Mouse (Mus musculus): ENCODE measurements around the gene Yif1a. TPM values are rescaled to one million over a fixed set of nuclear protein-coding genes. Genes with fewer than 3 reads are reported as not detected.

Gene Yif1a
- polyA plus RNA-seq, 1 experiment from 2014 or later: 62.4 TPM

- peaks cover 23% of the 10 kb centered on the region for H3K36me3 ChIP-seq (ENCODE audit: poor library complexity, severe bottlenecking)
- peak overlapping the region; percentile 88 for H3K4me3 ChIP-seq
- peak overlapping the region; percentile 90 for H3K27ac ChIP-seq
- no peaks in the 10 kb centered on the region for H3K9me3 ChIP-seq (replicated peaks)
- H3K9ac ChIP-seq: peak overlapping the region; percentile 92
- H3K4me2 ChIP-seq: peak overlapping the region; percentile 83
- ATAC-seq: peak; percentile 94
- H3K27me3 ChIP-seq: no peaks in the 10 kb centered on the region
- under 1% methylated on average over 75 of the region's 83 CpGs for WGBS
- peaks cover 25% of the 10 kb centered on the region for H3K4me1 ChIP-seq
These were observed 29.4 kb downstream of the Yif1a start for GRCm38 (mm10) chr19:5117494-5118383.

GRCm38 (mm10) chr19:5118384-5118698, 30.0 kb downstream of the Yif1a start, which contains the start of gene Klc2:
Klc2 (minus strand) TSS chr19:5118560.
- peak within 1 kb of the TSS; percentile 83 for H3K4me2 ChIP-seq
- H3K27ac ChIP-seq: peak within 1 kb of the TSS; percentile 90
- H3K9me3 ChIP-seq (replicated peaks): no peaks in the 10 kb centered on the region
- H3K4me1 ChIP-seq: peaks cover 25% of the 10 kb centered on the region
- peaks cover 19% of the 10 kb centered on the region for H3K36me3 ChIP-seq (ENCODE audit: poor library complexity, severe bottlenecking)
- peak; percentile 15; the same call in 1 of the 2 replicates for ATAC-seq
- H3K27me3 ChIP-seq: no peaks in the 10 kb centered on the region
- peak within 1 kb of the TSS; percentile 92 for H3K9ac ChIP-seq
- H3K4me3 ChIP-seq: peak within 1 kb of the TSS; percentile 88
- WGBS: under 1% methylated on average over 18 of the region's 18 CpGs

- 69% methylated on average over 10 of the region's 10 CpGs for WGBS
- no peak for ATAC-seq
- H3K4me2 ChIP-seq: no peak overlapping the region
These were observed 34.2 kb downstream of the Yif1a start for GRCm38 (mm10) chr19:5122492-5122891.

DNA sequence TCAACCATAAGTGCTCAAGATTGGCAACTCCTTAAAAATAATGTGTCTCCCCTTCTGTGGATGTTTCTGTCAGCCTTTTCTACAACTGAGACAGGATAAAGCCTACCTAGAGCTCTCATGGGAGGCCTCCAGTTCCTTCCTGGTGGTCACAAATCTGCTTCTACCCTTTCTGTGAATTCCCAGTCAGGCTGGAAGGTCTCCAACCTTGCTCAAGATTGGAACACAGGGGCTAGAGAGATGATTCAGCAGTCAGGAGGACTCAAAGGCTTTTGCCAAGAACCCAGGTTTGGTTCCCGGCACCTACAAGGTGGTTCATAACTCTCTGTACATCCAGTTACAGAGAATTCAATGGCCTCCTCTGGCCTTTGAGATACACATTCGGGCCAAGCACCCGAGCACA, 34.9 kb downstream of the Yif1a start:
- H3K4me1 ChIP-seq: peaks cover 9% of the 10 kb centered on the region
- ATAC-seq: no peak
- no peaks in the 10 kb centered on the region for H3K27me3 ChIP-seq
- H3K27ac ChIP-seq: no peak overlapping the region
- H3K4me2 ChIP-seq: no peak overlapping the region
- H3K9ac ChIP-seq: no peak overlapping the region
- WGBS: 93% methylated on average over 3 of the region's 3 CpGs
- no peak overlapping the region for H3K4me3 ChIP-seq
- H3K9me3 ChIP-seq (replicated peaks): no peaks in the 10 kb centered on the region
- no peaks in the 10 kb centered on the region for H3K36me3 ChIP-seq (ENCODE audit: poor library complexity, severe bottlenecking)

More at GRCm38 (mm10) chr19:5122492-5122891, 34.2 kb downstream of the Yif1a start:
- Histone ChIP-seq H3K36me3 (ENCODE audit: poor library complexity, severe bottlenecking) (no peaks in the 10 kb centered on the region), H3K27ac (no peak overlapping the region), H3K27me3 (no peaks in the 10 kb centered on the region), H3K9ac (no peak overlapping the region), H3K9me3 (replicated peaks) (no peaks in the 10 kb centered on the region), H3K4me1 (peaks cover 10% of the 10 kb centered on the region), H3K4me3 (no peak overlapping the region)

- Histone ChIP-seq H3K4me1 (peaks cover 2% of the 10 kb centered on the region), H3K27ac (no peak overlapping the region), H3K9me3 (replicated peaks) (no peaks in the 10 kb centered on the region), H3K36me3 (ENCODE audit: poor library complexity, severe bottlenecking) (no peaks in the 10 kb centered on the region), H3K27me3 (no peaks in the 10 kb centered on the region), H3K9ac (no peak overlapping the region), H3K4me3 (no peak overlapping the region), H3K4me2 (no peak overlapping the region)
- 69% methylated on average over 7 of the region's 7 CpGs for WGBS
- no peak for ATAC-seq
These were observed 35.8 kb downstream of the Yif1a start for GRCm38 (mm10) chr19:5124055-5124614.

- H3K4me2 ChIP-seq: no peak overlapping the region
- no peaks in the 10 kb centered on the region for H3K9me3 ChIP-seq (replicated peaks)
- H3K36me3 ChIP-seq (ENCODE audit: poor library complexity, severe bottlenecking): peaks cover 16% of the 10 kb centered on the region
- no peak overlapping the region for H3K27ac ChIP-seq
- H3K4me1 ChIP-seq: no peaks in the 10 kb centered on the region
- no peak overlapping the region for H3K9ac ChIP-seq
- H3K27me3 ChIP-seq: no peaks in the 10 kb centered on the region
- WGBS: 48% methylated on average over 1 of the region's 1 CpGs
- H3K4me3 ChIP-seq: no peak overlapping the region
- no peak for ATAC-seq
These were observed 41.4 kb downstream of the Yif1a start for GRCm38 (mm10) chr19:5129770-5130169.

DNA sequence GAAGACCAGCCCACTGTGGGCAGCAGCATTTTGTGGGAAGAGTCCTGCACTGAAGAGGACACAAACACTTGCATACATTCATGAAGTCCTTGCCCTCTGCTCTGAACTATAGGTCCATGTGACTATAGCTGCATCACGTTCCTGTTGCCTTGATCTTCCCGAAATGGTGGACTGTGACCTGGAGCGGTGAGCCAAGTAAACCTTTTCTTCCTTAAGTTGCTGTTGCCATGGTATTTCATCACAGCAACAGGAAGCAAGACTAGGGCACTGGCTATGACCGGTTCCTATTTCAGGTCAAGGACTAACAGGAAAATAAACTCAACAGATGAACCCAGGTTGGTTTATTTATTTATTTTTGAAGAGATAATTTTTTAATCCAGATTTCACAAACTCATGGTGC, 42.9 kb downstream of the Yif1a start:
- Histone ChIP-seq H3K27me3 (no peaks in the 10 kb centered on the region), H3K9ac (no peak overlapping the region), H3K9me3 (replicated peaks) (no peaks in the 10 kb centered on the region), H3K4me3 (no peak overlapping the region), H3K36me3 (ENCODE audit: poor library complexity, severe bottlenecking) (peaks cover 28% of the 10 kb centered on the region), H3K27ac (no peak overlapping the region), H3K4me2 (no peak overlapping the region), H3K4me1 (no peaks in the 10 kb centered on the region)
- WGBS: 81% methylated on average over 4 of the region's 4 CpGs
- no peak for ATAC-seq

DNA sequence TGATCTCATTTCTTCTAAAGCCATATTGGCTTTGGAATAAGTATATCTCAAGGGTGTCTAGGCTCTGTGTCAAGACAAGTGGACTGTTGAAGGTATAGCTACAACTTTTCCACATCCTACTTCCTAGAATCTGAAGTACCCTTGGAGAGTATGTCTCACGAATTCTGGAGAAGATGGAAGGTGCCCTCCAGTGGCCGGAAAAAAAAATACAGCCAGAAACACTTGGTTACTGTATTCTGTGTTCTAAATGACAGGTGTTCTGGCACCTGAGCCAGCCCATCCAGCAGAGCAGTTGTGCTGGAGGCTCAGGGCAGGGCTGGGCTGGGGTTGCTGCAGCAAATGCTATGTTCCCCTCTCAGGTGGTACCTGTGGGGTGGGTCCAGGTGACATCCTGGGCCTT, 51.3 kb downstream of the Yif1a start:
- Histone ChIP-seq H3K4me2 (no peak overlapping the region), H3K4me1 (no peaks in the 10 kb centered on the region), H3K4me3 (no peak overlapping the region), H3K9ac (no peak overlapping the region), H3K9me3 (replicated peaks) (no peaks in the 10 kb centered on the region), H3K27me3 (no peaks in the 10 kb centered on the region), H3K27ac (no peak overlapping the region), H3K36me3 (ENCODE audit: poor library complexity, severe bottlenecking) (peaks cover 53% of the 10 kb centered on the region)
- ATAC-seq: peak; percentile 10; the same call in 1 of the 2 replicates
- 0% methylated on average over 2 of the region's 2 CpGs for WGBS

Other genes with a start within 250 kb of the Yif1a start
- 42.0 and 47.0 TPM in 2 replicates for gene Ccs, start 249.2 kb upstream of the Yif1a start, polyA plus RNA-seq (2015; fragmentation: Nextera tagmentation; extraction: Ambion mirVana)
- 0.23 and 0.39 TPM in 2 replicates for gene Ccdc87, start 249.2 kb upstream of the Yif1a start, polyA plus RNA-seq (2015; fragmentation: Nextera tagmentation; extraction: Ambion mirVana)
- gene Ctsf, start 233.4 kb upstream of the Yif1a start, polyA plus RNA-seq (2015; fragmentation: Nextera tagmentation; extraction: Ambion mirVana): 31.3 and 34.5 TPM in 2 replicates
- gene Actn3, start 210.6 kb upstream of the Yif1a start, polyA plus RNA-seq (2015; fragmentation: Nextera tagmentation; extraction: Ambion mirVana): 0.64 and 0.97 TPM in 2 replicates
- 17.1 and 20.1 TPM in 2 replicates for gene Zdhhc24, start 209.9 kb upstream of the Yif1a start, polyA plus RNA-seq (2015; fragmentation: Nextera tagmentation; extraction: Ambion mirVana)
- 8.9 and 10.8 TPM in 2 replicates for gene Bbs1, start 181.9 kb upstream of the Yif1a start, polyA plus RNA-seq (2015; fragmentation: Nextera tagmentation; extraction: Ambion mirVana)
- 118 and 132 TPM in 2 replicates for gene Dpp3, start 160.3 kb upstream of the Yif1a start, polyA plus RNA-seq (2015; fragmentation: Nextera tagmentation; extraction: Ambion mirVana)
- gene Peli3, start 145.4 kb upstream of the Yif1a start, polyA plus RNA-seq (2015; fragmentation: Nextera tagmentation; extraction: Ambion mirVana): 5.7 TPM in 2 replicates
- 128 and 135 TPM in 2 replicates for gene Mrpl11, start 126.4 kb upstream of the Yif1a start, polyA plus RNA-seq (2015; fragmentation: Nextera tagmentation; extraction: Ambion mirVana)
- gene Npas4, start 98.2 kb upstream of the Yif1a start, polyA plus RNA-seq (2015; fragmentation: Nextera tagmentation; extraction: Ambion mirVana): 0.10 and 0.18 TPM in 2 replicates
- gene Slc29a2, start 64.7 kb upstream of the Yif1a start, polyA plus RNA-seq (2015; fragmentation: Nextera tagmentation; extraction: Ambion mirVana): 6.9 and 8.3 TPM in 2 replicates
- gene B4gat1, start 49.7 kb upstream of the Yif1a start, polyA plus RNA-seq (2015; fragmentation: Nextera tagmentation; extraction: Ambion mirVana): 39.4 and 40.3 TPM in 2 replicates
- 3.2 and 3.4 TPM in 2 replicates for gene AC124502.3, start 49.6 kb upstream of the Yif1a start, polyA plus RNA-seq (2015; fragmentation: Nextera tagmentation; extraction: Ambion mirVana)
- gene Brms1, start 47.2 kb upstream of the Yif1a start, polyA plus RNA-seq (2015; fragmentation: Nextera tagmentation; extraction: Ambion mirVana): 56.0 and 63.2 TPM in 2 replicates
- gene Rin1, start 38.1 kb upstream of the Yif1a start, polyA plus RNA-seq (2015; fragmentation: Nextera tagmentation; extraction: Ambion mirVana): 0.62 and 0.78 TPM in 2 replicates
- 7.0 and 7.3 TPM in 2 replicates for gene Cd248, start 20.5 kb upstream of the Yif1a start, polyA plus RNA-seq (2015; fragmentation: Nextera tagmentation; extraction: Ambion mirVana)
- gene Tmem151a, start 3.0 kb upstream of the Yif1a start, polyA plus RNA-seq (2015; fragmentation: Nextera tagmentation; extraction: Ambion mirVana): 2.3 and 2.8 TPM in 2 replicates
- 208 and 212 TPM in 2 replicates for gene Cnih2, start 10.0 kb downstream of the Yif1a start, polyA plus RNA-seq (2015; fragmentation: Nextera tagmentation; extraction: Ambion mirVana)
- 235 and 252 TPM in 2 replicates for gene Rab1b, start 18.5 kb downstream of the Yif1a start, polyA plus RNA-seq (2015; fragmentation: Nextera tagmentation; extraction: Ambion mirVana)
- 41.1 and 43.6 TPM in 2 replicates for gene Klc2, start 30.0 kb downstream of the Yif1a start, polyA plus RNA-seq (2015; fragmentation: Nextera tagmentation; extraction: Ambion mirVana)
- 20.2 and 21.4 TPM in 2 replicates for gene Pacs1, start 184.6 kb downstream of the Yif1a start, polyA plus RNA-seq (2015; fragmentation: Nextera tagmentation; extraction: Ambion mirVana)
- 428 and 432 TPM in 2 replicates for gene Sf3b2, start 206.9 kb downstream of the Yif1a start, polyA plus RNA-seq (2015; fragmentation: Nextera tagmentation; extraction: Ambion mirVana)
- 21.3 and 22.6 TPM in 2 replicates for gene Gal3st3, start 209.8 kb downstream of the Yif1a start, polyA plus RNA-seq (2015; fragmentation: Nextera tagmentation; extraction: Ambion mirVana)
- not detected in 2 replicates for gene Catsper1, start 247.2 kb downstream of the Yif1a start, polyA plus RNA-seq (2015; fragmentation: Nextera tagmentation; extraction: Ambion mirVana)

Measured in forebrain, embryonic 13.5 days (tissue).